Mouse (Mus musculus) kidney, postnatal 0 days (tissue): ENCODE data around the gene Lrrc15. TPM values are rescaled to one million over a fixed set of nuclear protein-coding genes. Genes with fewer than 3 reads are reported as not detected.

Experiments
- ATAC-seq: fragments of 200-750 bp; cut with Nextera tagmentation; replicated peaks from 2 replicates; pipeline ENCODE4 v1.8.0; 2017; ENCODE audit warnings: low read depth, moderate number of reproducible peaks, moderate TSS enrichment, moderate library complexity; ENCODE audit not compliant: low FRiP score
- DNase-seq: peaks from one replicate; pipeline ENCODE4 v3.0.0-alpha.2; 2016; ENCODE audit warnings: low spot score
- H3K27ac ChIP-seq: fragments of 300-500 bp; sonication (generic); 2 replicates; pipeline ENCODE4 v1.5.1; 2014; ENCODE audit warnings: mild to moderate bottlenecking
- H3K27me3 ChIP-seq: fragments of 300-500 bp; sonication (generic); 2 replicates; pipeline ENCODE4 v1.6.1; 2014; ENCODE audit warnings: low read length, mixed read lengths; ENCODE audit not compliant: insufficient read depth
- H3K36me3 ChIP-seq: fragments of 300-500 bp; sonication (generic); 2 replicates; pipeline ENCODE4 v1.6.1; 2014; ENCODE audit warnings: low read length, mixed read lengths; ENCODE audit not compliant: insufficient read depth
- H3K4me1 ChIP-seq: fragments of 300-500 bp; sonication (generic); replicated peaks from 2 replicates; pipeline ENCODE4 v1.6.1; 2014; ENCODE audit warnings: antibody characterized with exemption, low read length, mixed read lengths; ENCODE audit not compliant: insufficient read depth
- H3K4me2 ChIP-seq: fragments of 300-500 bp; sonication (generic); 2 replicates; pipeline ENCODE4 v1.6.1; 2014; ENCODE audit warnings: mild to moderate bottlenecking, low read length, moderate library complexity, mixed read lengths
- H3K4me3 ChIP-seq: fragments of 300-500 bp; sonication (generic); replicated peaks from 2 replicates; pipeline ENCODE4 v1.5.1; 2014; ENCODE audit warnings: low read depth, low read length
- H3K9ac ChIP-seq: fragments of 300-500 bp; sonication (generic); 2 replicates; pipeline ENCODE4 v1.6.1; 2014; ENCODE audit warnings: low read depth, low read length
- H3K9me3 ChIP-seq: fragments of 300-500 bp; sonication (generic); replicated peaks from 2 replicates; pipeline ENCODE4 v1.6.1; 2016; ENCODE audit warnings: low read length, inconsistent platforms, mixed read lengths
- CTCF ChIP-seq: IDR thresholded peaks from 2 replicates; pipeline ENCODE4 v1.5.1; 2016; ENCODE audit warnings: antibody characterized with exemption, low read depth, mild to moderate bottlenecking, moderate library complexity
- WGBS: fragments of 180-500 bp; shearing (Covaris S2); extraction: QIAGEN DNeasy Blood & Tissue Kit; methylation state at CpG from one replicate; pipeline ENCODE4 v1.1.7; 2014; 5-methylcytosine and 5-hydroxymethylcytosine counted together
- polyA plus RNA-seq: library from polyadenylated mRNA; unstranded; fragments of >200 nt; fragmentation: Nextera tagmentation; extraction: Ambion mirVana; gene quantifications from 2 replicates; pipeline ENCODE4 v1.2.1, GENCODE M21; 2015

Lrrc15 gene
- polyA plus RNA-seq, 1 experiment from 2014 or later, result 0.78 TPM

DNA sequence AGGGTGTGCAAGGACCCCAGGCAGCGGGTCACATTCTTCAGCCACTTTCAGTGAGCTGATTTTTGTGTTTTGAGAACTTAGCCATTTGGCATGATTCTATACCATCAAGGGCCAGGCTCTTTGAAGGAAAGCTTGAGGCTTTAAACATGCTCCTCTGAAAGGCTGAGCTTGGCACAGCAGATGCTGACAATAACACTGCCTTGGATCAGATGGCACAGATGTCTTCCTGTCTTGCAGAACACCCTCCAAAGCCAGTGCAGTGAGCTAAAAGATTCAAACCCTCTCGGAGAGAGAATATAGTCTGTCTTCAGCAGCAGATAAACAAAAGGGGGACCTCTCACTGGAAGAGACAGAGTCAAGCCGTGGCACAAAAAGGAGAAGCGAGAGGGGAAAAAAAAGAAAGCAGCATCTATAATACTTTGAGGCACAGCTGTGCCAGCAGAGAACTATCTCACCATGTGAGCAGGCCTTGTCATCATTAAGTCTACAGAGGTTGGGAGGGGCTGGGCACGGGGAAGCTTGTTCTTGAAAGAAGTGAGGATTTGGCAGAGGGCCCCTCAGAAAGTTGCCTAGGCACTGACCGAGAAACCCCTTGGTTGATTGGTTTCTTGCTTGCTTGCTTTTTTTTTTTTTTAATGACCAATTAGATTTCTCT lies 11.0 kb downstream of the Lrrc15 start:
- no peaks in the 10 kb centered on the region for H3K27me3 ChIP-seq
- ATAC-seq (no peak), DNase-seq (no peak)
- H3K36me3 ChIP-seq, result no peaks in the 10 kb centered on the region
- TF ChIP-seq CTCF, result no peak
- H3K9ac ChIP-seq, result no peak overlapping the region
- WGBS, result 73% methylated on average over 6 of the region's 6 CpGs
- no peaks in the 10 kb centered on the region for H3K4me1 ChIP-seq
- H3K4me2 ChIP-seq, result no peak overlapping the region
- no peak overlapping the region for H3K27ac ChIP-seq
- no peak overlapping the region for H3K4me3 ChIP-seq
- no peaks in the 10 kb centered on the region for H3K9me3 ChIP-seq

DNA sequence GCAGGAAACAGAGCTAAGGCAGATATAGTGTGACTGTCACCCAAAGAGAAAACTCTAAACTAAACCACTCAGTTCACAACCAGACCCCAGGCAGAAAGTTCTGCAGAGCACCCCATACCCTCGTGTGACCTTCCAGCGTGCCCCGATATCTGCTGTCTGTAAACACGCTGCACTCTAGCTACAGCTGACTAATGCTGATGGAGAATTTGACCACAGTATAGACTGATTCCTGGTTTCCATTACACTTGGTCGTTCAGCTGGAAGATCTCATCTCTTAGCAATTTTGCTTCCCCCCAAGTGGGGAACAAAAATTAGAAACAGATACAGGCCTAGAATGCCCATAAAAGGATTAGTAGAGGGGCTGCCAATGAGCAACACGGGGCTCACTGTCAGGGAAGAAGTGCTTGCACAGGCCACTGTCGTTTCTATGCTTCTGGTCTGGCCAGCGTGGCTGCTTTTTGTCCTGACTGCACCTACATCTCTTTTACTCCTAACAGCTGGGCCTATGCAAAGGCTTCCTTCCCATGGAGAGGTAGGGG lies 11.8 kb downstream of the Lrrc15 start:
- no peak overlapping the region for H3K27ac ChIP-seq
- ATAC-seq, result no peak
- 64% methylated on average over 8 of the region's 8 CpGs for WGBS

DNA sequence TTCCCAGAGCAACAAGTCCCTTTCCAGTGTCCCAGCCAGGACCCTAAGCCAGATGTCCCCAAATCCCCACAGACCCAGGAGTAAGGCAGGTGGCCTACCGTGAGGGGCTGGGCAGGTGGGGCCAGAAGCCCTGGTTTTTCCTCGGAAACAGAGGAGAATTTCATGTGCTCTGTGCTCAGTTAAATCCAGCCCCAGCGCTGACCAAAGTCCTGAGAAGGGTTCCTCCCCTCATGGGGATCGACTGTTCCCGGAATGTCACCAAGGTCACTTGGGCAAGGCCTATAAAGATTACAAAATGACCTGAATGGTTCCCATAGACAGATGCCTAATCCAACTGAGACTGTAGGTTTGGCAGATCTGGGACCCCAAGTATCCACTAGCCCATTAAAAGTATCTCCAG lies 15.7 kb downstream of the Lrrc15 start, which contains the start of gene Cpn2:
TSS of gene Cpn2 (minus strand) at position 141 of the 400 bp plus-strand sequence.
- WGBS, result 69% methylated on average over 5 of the region's 5 CpGs
- Histone ChIP-seq H3K9ac (no peak within 1 kb of the TSS), H3K4me1 (no peaks in the 10 kb centered on the region), H3K4me2 (no peak within 1 kb of the TSS), H3K36me3 (no peaks in the 10 kb centered on the region), H3K27me3 (no peaks in the 10 kb centered on the region), H3K27ac (no peak within 1 kb of the TSS), H3K4me3 (no peak within 1 kb of the TSS), H3K9me3 (no peaks in the 10 kb centered on the region)
- no peak for TF ChIP-seq CTCF
- ATAC-seq (no peak), DNase-seq (no peak)

More for the DNA sequence above, 11.8 kb downstream of the Lrrc15 start:
- H3K27me3 ChIP-seq, result no peaks in the 10 kb centered on the region
- H3K9me3 ChIP-seq, result no peaks in the 10 kb centered on the region
- DNase-seq, result no peak
- no peak for TF ChIP-seq CTCF
- H3K4me1 ChIP-seq, result no peaks in the 10 kb centered on the region
- H3K4me3 ChIP-seq, result no peak overlapping the region
- no peak overlapping the region for H3K4me2 ChIP-seq
- no peaks in the 10 kb centered on the region for H3K36me3 ChIP-seq
- H3K9ac ChIP-seq, result no peak overlapping the region

DNA sequence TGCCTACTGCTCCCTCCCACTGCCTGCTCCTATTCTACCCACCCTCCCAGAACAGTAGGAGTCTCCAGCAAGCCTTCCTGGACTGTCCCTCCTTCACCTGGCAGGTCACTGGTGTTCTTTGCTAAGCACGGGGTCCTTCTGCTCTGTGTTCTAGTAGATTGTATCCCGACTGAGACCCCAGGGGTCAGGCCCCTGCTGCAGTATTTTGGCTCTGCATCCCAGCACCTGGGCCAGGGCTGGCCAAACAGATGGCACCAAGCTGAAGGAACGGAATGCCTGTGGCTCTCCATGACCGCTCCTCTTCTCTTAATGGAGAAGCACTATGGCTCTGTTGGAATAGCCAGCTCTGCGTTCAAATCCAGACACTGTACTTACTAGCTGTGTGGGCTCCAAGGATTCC lies 16.5 kb downstream of the Lrrc15 start:
- H3K4me1 ChIP-seq, result no peaks in the 10 kb centered on the region
- no peak overlapping the region for H3K4me3 ChIP-seq
- H3K36me3 ChIP-seq, result no peaks in the 10 kb centered on the region
- ATAC-seq (no peak), DNase-seq (no peak)
- H3K27me3 ChIP-seq, result no peaks in the 10 kb centered on the region
- 82% methylated on average over 5 of the region's 5 CpGs for WGBS
- no peak overlapping the region for H3K4me2 ChIP-seq
- no peak overlapping the region for H3K27ac ChIP-seq
- TF ChIP-seq CTCF, result no peak
- H3K9me3 ChIP-seq, result no peaks in the 10 kb centered on the region
- H3K9ac ChIP-seq, result no peak overlapping the region

DNA sequence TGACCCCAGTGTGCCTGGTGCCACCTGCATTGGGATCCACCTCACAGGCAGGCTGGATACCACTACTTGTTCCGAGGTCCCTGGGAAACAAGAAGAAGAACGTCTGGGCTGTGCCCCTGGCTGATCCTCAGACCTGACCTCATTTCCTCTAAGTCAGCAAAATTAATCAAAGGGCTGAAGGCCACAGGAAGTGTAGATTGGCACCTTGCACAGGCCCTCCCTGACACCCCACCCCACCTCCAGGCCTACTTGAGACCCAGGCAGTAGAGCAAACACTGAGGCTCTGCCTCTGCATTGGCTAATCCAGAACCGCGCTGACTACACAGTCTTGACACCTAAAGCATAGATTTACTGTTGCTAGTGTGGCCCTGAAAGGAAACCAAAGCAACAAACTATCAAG lies 17.4 kb downstream of the Lrrc15 start:
- no peaks in the 10 kb centered on the region for H3K27me3 ChIP-seq
- WGBS, result 51% methylated on average over 4 of the region's 4 CpGs
- H3K4me3 ChIP-seq, result no peak overlapping the region
- ATAC-seq (no peak), DNase-seq (no peak)
- H3K27ac ChIP-seq, result no peak overlapping the region
- H3K9me3 ChIP-seq, result no peaks in the 10 kb centered on the region
- H3K4me2 ChIP-seq, result no peak overlapping the region
- no peak for TF ChIP-seq CTCF
- no peaks in the 10 kb centered on the region for H3K4me1 ChIP-seq
- no peak overlapping the region for H3K9ac ChIP-seq
- H3K36me3 ChIP-seq, result no peaks in the 10 kb centered on the region

DNA sequence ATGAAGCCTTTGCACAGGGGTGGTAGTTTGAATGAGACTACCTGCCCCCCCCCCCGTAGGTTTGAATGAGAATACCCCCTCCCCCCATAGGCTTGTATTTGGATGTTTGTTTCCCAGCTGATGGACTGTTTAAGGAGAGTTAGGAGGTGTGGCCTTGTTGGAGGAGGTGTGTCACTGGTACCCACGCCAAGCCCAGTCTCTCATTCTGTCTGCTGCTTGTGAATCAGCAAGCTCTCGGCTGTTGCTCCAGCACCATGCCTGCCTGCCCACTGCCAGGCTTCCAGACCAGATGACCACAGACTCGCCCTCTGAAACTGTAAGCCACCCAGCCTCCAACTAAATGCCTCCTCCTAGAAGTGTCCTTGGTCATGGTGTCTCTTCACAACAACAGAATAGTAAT lies 19.9 kb downstream of the Lrrc15 start:
- TF ChIP-seq CTCF, result no peak
- no peak overlapping the region for H3K4me2 ChIP-seq
- WGBS, result 60% methylated on average over 4 of the region's 4 CpGs

More for the DNA sequence above, 19.9 kb downstream of the Lrrc15 start:
- Histone ChIP-seq H3K36me3 (no peaks in the 10 kb centered on the region), H3K27me3 (no peaks in the 10 kb centered on the region), H3K9ac (no peak overlapping the region), H3K4me3 (no peak overlapping the region), H3K4me1 (no peaks in the 10 kb centered on the region), H3K9me3 (no peaks in the 10 kb centered on the region), H3K27ac (no peak overlapping the region)
- DNase-seq, result no peak
- ATAC-seq, result no peak
